8 mouse cellular contexts compared by ENCODE assay signal in genomic region chr9:21691862-21692261, GRCm38 (mm10). TPM values are rescaled to one million over a fixed set of nuclear protein-coding genes. Genes with fewer than 3 reads are reported as not detected.
DNase-seq lines count a peak whose midpoint lies in the region; ATAC-seq and TF ChIP-seq lines count a peak whose summit lies in the region.

No protein-coding gene starts in this region.

- TF ChIP-seq POLR2A in kidney, adult 2 months (IDR thresholded peaks at IDR 0.05; ENCODE audit: low read depth, low read length) = no peak
- TF ChIP-seq POLR2A in bone marrow, adult 2 months (IDR thresholded peaks at IDR 0.05; ENCODE audit: borderline replicate concordance, control insufficient read depth, low read depth, low read length) = no peak

- H3K4me3 ChIP-seq in kidney, adult 2 months (ENCODE audit: insufficient read depth, low read depth, low read length) = no peak overlapping the region
- no peak overlapping the region for H3K4me3 ChIP-seq in kidney, embryonic 15.5 days (replicated peaks)
- no peak overlapping the region for H3K4me3 ChIP-seq in E14TG2a.4 (replicated peaks; ENCODE audit: low read length)
- H3K4me3 ChIP-seq in bone marrow, adult 2 months (replicated peaks; ENCODE audit: control insufficient read depth, low read depth, low read length) = no peak overlapping the region
- no peak overlapping the region for H3K4me3 ChIP-seq in neural tube, embryonic 11.5 days (ENCODE audit: low read depth, low read length)

- no peak for ATAC-seq in kidney, embryonic 15.5 days (replicated peaks; ENCODE audit: low FRiP score)
- no peak for ATAC-seq in neural tube, embryonic 11.5 days (ENCODE audit: insufficient read depth, low FRiP score, low TSS enrichment)
- ATAC-seq in erythroid progenitor cell, adult 5-6 weeks (replicated peaks; ENCODE audit: low FRiP score, poor library complexity, severe bottlenecking) = no peak

- no peak overlapping the region for H3K9ac ChIP-seq in kidney, embryonic 15.5 days
- no peak overlapping the region for H3K9ac ChIP-seq in neural tube, embryonic 11.5 days (ENCODE audit: low read length)

- no peaks in the 10 kb centered on the region for H3K36me3 ChIP-seq in kidney, adult 2 months (ENCODE audit: control insufficient read depth, insufficient read depth, low read length)
- H3K36me3 ChIP-seq in kidney, embryonic 15.5 days = peaks cover 98% of the 10 kb centered on the region
- peaks cover 95% of the 10 kb centered on the region for H3K36me3 ChIP-seq in E14TG2a.4 (ENCODE audit: insufficient read depth, low read length)
- peaks cover 17% of the 10 kb centered on the region for H3K36me3 ChIP-seq in neural tube, embryonic 11.5 days (ENCODE audit: control insufficient read depth, insufficient read depth, low read length)

- H3K27ac ChIP-seq in kidney, adult 2 months (ENCODE audit: insufficient read depth, low read depth, low read length) = no peak overlapping the region
- no peak overlapping the region for H3K27ac ChIP-seq in kidney, embryonic 15.5 days
- no peak overlapping the region for H3K27ac ChIP-seq in bone marrow, adult 2 months (ENCODE audit: control insufficient read depth, insufficient read depth, low read depth, low read length, poor library complexity)
- no peak overlapping the region for H3K27ac ChIP-seq in neural tube, embryonic 11.5 days (ENCODE audit: low read depth, low read length)

- H3K4me1 ChIP-seq in kidney, adult 2 months (ENCODE audit: control insufficient read depth, insufficient read depth, low read length) = 0 out of 2 replicates have a peak, but pooled peaks cover 3% of the 10 kb centered on the region
- no peaks in the 10 kb centered on the region for H3K4me1 ChIP-seq in kidney, embryonic 15.5 days
- peaks cover 3% of the 10 kb centered on the region for H3K4me1 ChIP-seq in E14TG2a.4 (replicated peaks; ENCODE audit: low read depth, low read length)
- no peaks in the 10 kb centered on the region; the same call in 1 of the 2 replicates for H3K4me1 ChIP-seq in bone marrow, adult 2 months (ENCODE audit: control insufficient read depth, insufficient read depth, low read length)
- no peaks in the 10 kb centered on the region for H3K4me1 ChIP-seq in neural tube, embryonic 11.5 days (ENCODE audit: control insufficient read depth, insufficient read depth, low read length)

- peak; percentile 39 for DNase-seq in kidney, adult 2 months
- DNase-seq in hindlimb bud, embryonic 11.5 days (ENCODE audit: extremely low spot score, low read depth, low spot score) = peak; percentile 12
- peak; percentile 43 for DNase-seq in neural tube, embryonic 11.5 days (ENCODE audit: low spot score)
- no peak for DNase-seq in left cerebral cortex, postnatal 36 days (ENCODE audit: low spot score in 2 of 2)

- H3K27me3 ChIP-seq in kidney, adult 2 months (replicated peaks; ENCODE audit: control insufficient read depth, insufficient read depth, low read length) = no peaks in the 10 kb centered on the region
- no peaks in the 10 kb centered on the region for H3K27me3 ChIP-seq in kidney, embryonic 15.5 days
- H3K27me3 ChIP-seq in E14TG2a.4 (ENCODE audit: insufficient read depth, low read length) = no peaks in the 10 kb centered on the region
- no peaks in the 10 kb centered on the region for H3K27me3 ChIP-seq in neural tube, embryonic 11.5 days (ENCODE audit: control insufficient read depth, insufficient read depth, low read length)

- TF ChIP-seq CTCF in kidney, adult 2 months (conservative IDR thresholded peaks at IDR 0.05; ENCODE audit: insufficient read depth, insufficient read length, low read depth, low read length) = peak; percentile 68
- peak; percentile 45 for TF ChIP-seq CTCF in E14TG2a.4 (conservative IDR thresholded peaks at IDR 0.05; ENCODE audit: low read length)
- TF ChIP-seq CTCF in bone marrow, adult 2 months (IDR thresholded peaks at IDR 0.05; ENCODE audit: control insufficient read depth, insufficient read depth, low read length) = peak; percentile 66

- H3K4me2 ChIP-seq in kidney, embryonic 15.5 days = no peak overlapping the region
- H3K4me2 ChIP-seq in neural tube, embryonic 11.5 days (ENCODE audit: low read depth) = no peak overlapping the region

- no peaks in the 10 kb centered on the region for H3K9me3 ChIP-seq in kidney, embryonic 15.5 days (replicated peaks)
- H3K9me3 ChIP-seq in E14TG2a.4 (ENCODE audit: low read length) = no peaks in the 10 kb centered on the region
- H3K9me3 ChIP-seq in neural tube, embryonic 11.5 days (ENCODE audit: control insufficient read depth, low read length) = no peaks in the 10 kb centered on the region

- WGBS in kidney, adult 2 months = 46% methylated on average over 2 of the region's 2 CpGs
- WGBS in kidney, embryonic 15.5 days = 57% methylated on average over 2 of the region's 2 CpGs
- WGBS in bone marrow, adult 2 months = 48% methylated on average over 2 of the region's 2 CpGs
- WGBS in neural tube, embryonic 11.5 days = 57% methylated on average over 2 of the region's 2 CpGs

- intact Hi-C loops in left cerebral cortex, postnatal 36 days (cut with DNase I) = loop anchor here (10.0 kb wide), 1 partner anchor 183 kb away; no protein-coding TSS in a partner anchor

RNA-seq across cellular contexts. Expression of gene Ldlr, which starts 31.4 kb away (rescaled TPM):
- 26.9 and 28.8 TPM in 2 replicates for polyA plus RNA-seq in kidney, adult 2 months (2012; rRNA removed)
- polyA plus RNA-seq in kidney, embryonic 15.5 days (2015; fragmentation: Nextera tagmentation; extraction: Ambion mirVana) = 28.9 and 34.9 TPM in 2 replicates
- 8.1 and 14.5 TPM in 2 replicates for polyA plus RNA-seq in bone marrow, adult 2 months (2011; ENCODE audit: insufficient read depth, insufficient read length, low replicate concordance, missing spikeins)
- 18.7 and 22.5 TPM in 2 replicates for polyA plus RNA-seq in neural tube, embryonic 11.5 days (2014; fragmentation: Nextera tagmentation; extraction: Ambion mirVana)
- 2.5 and 3.6 TPM in 2 replicates for total RNA-seq in erythroid progenitor cell, adult 5-6 weeks (2015; ENCODE audit: low replicate concordance)
- total RNA-seq in erythroid progenitor cell, adult 5-6 weeks (2017; ENCODE audit: low replicate concordance) = 3.6 and 4.1 TPM in 2 replicates
- 10 to 100 TPM; 16.1 to 21.0 TPM for total RNA-seq in left cerebral cortex, postnatal 36 days (2021)

Comparison
In these comparisons a context has a peak if more than half of its experiments do, and no peak if none do; other contexts are left out.
1. DNase-seq: peak in kidney, adult 2 months (single experiment), hindlimb bud, embryonic 11.5 days (single experiment) and neural tube, embryonic 11.5 days (single experiment); none in left cerebral cortex, postnatal 36 days (0 of 2).
2. Peak in every context shown above with its lines, with median percentiles within 50 percentile points of each other: CTCF ChIP-seq.